Mouse (Mus musculus) MEL (cell line): Measurements from ENCODE around the gene Poldip2. TPM values are rescaled to one million over a fixed set of nuclear protein-coding genes. Genes with fewer than 3 reads are reported as not detected.

Source experiments
- DNase-seq: peaks from one replicate; pipeline ENCODE4 v3.0.0; 2011; ENCODE audit warnings: low read depth, low spot score
- H3K27ac ChIP-seq: 2 replicates; pipeline ENCODE4 v1.5.1; 2012; ENCODE audit warnings: low read depth, mild to moderate bottlenecking, control low read depth, low read length, moderate library complexity; ENCODE audit not compliant: control insufficient read depth
- H3K27me3 ChIP-seq, 2 experiments: fragments of 150-350 bp in 1 of 2; sonication (generic) in 1 of 2; 2 replicates each; pipeline ENCODE4 v1.6.1; 2012; ENCODE audit warnings: low read length in 2 of 2, mild to moderate bottlenecking in 2 of 2, improper control_type of control experiment in 1 of 2, moderate library complexity in 1 of 2; ENCODE audit not compliant: insufficient read depth in 2 of 2, control insufficient read depth in 1 of 2
- H3K36me3 ChIP-seq, 2 experiments: 2 replicates each; pipeline ENCODE4 v1.6.1; 2012 to 2014; ENCODE audit warnings: low read length in 2 of 2, improper control_type of control experiment in 1 of 2, inconsistent platforms in 1 of 2, mild to moderate bottlenecking in 1 of 2; ENCODE audit not compliant: insufficient read depth in 2 of 2, control insufficient read depth in 1 of 2
- H3K4me1 ChIP-seq, 2 experiments: fragments of 150-350 bp in 1 of 2; sonication (generic) in 1 of 2; 2 replicates each; pipeline ENCODE4 v1.6.1; 2012; ENCODE audit warnings: low read length in 2 of 2, improper control_type of control experiment in 1 of 2, mild to moderate bottlenecking in 1 of 2; ENCODE audit not compliant: insufficient read depth in 2 of 2, control insufficient read depth in 1 of 2
- H3K4me3 ChIP-seq, 2 experiments: fragments of 150-350 bp in 1 of 2; sonication (generic) in 1 of 2; 2 replicates each; pipeline ENCODE4 v1.5.1; 2012; ENCODE audit warnings: low read depth in 2 of 2, low read length in 2 of 2, mild to moderate bottlenecking in 2 of 2, moderate library complexity in 2 of 2, control low read depth in 1 of 2, improper control_type of control experiment in 1 of 2; ENCODE audit not compliant: control insufficient read depth in 1 of 2, insufficient read depth in 1 of 2
- H3K79me2 ChIP-seq: 2 replicates; pipeline ENCODE4 v1.6.1; 2012; ENCODE audit warnings: mild to moderate bottlenecking, low read length, moderate library complexity; ENCODE audit not compliant: control insufficient read depth, poor library complexity, insufficient read depth
- H3K9ac ChIP-seq: 2 replicates; pipeline ENCODE4 v1.6.1; 2012; ENCODE audit warnings: low read depth, mild to moderate bottlenecking, control low read depth, low read length, moderate library complexity; ENCODE audit not compliant: control insufficient read depth, poor library complexity, severe bottlenecking
- H3K9me3 ChIP-seq: fragments of 150-350 bp; sonication (generic); replicated peaks from 2 replicates; pipeline ENCODE4 v1.6.1; 2012; ENCODE audit warnings: mild to moderate bottlenecking, low read length, improper control_type of control experiment, moderate library complexity; ENCODE audit not compliant: insufficient read depth
- CHD2 ChIP-seq: IDR thresholded peaks from 2 replicates; pipeline ENCODE4 v1.6.1; 2011; ENCODE audit warnings: low read length, improper control_type of control experiment
- CTCF ChIP-seq, 3 experiments: IDR thresholded peaks in 2 of 3; conservative IDR thresholded peaks in 1 of 3; 2 replicates each; pipeline ENCODE4 v1.5.1; 2011 to 2012; ENCODE audit warnings: low read length in 3 of 3, low read depth in 2 of 3, mild to moderate bottlenecking in 2 of 3, improper control_type of control experiment in 1 of 3, inconsistent platforms in 1 of 3, mixed read lengths in 1 of 3, moderate library complexity in 1 of 3; ENCODE audit not compliant: control insufficient read depth in 1 of 3, insufficient read depth in 1 of 3, poor library complexity in 1 of 3, severe bottlenecking in 1 of 3
- E2F4 ChIP-seq: IDR thresholded peaks from 2 replicates; pipeline ENCODE4 v1.6.1; 2011; ENCODE audit warnings: low read depth, low read length, improper control_type of control experiment, borderline replicate concordance
- ELF1 ChIP-seq: IDR thresholded peaks from 2 replicates; pipeline ENCODE4 v1.6.1; 2014; ENCODE audit warnings: low read depth, mild to moderate bottlenecking, inconsistent platforms, low read length, improper control_type of control experiment, moderate library complexity
- EP300 ChIP-seq, 2 experiments: IDR thresholded peaks; 2 replicates each; pipeline ENCODE4 v1.6.1; 2011; ENCODE audit warnings: improper control_type of control experiment in 2 of 2, low read length in 2 of 2, low read depth in 1 of 2, mild to moderate bottlenecking in 1 of 2
- GABPA ChIP-seq: IDR thresholded peaks from 2 replicates; pipeline ENCODE4 v1.6.1; 2012; ENCODE audit warnings: low read depth, mild to moderate bottlenecking, inconsistent platforms, low read length, improper control_type of control experiment, moderate library complexity
- GATA1 ChIP-seq: IDR thresholded peaks from 2 replicates; pipeline ENCODE4 v1.6.1; 2011; ENCODE audit warnings: low read depth, low read length, improper control_type of control experiment
- HCFC1 ChIP-seq: IDR thresholded peaks from 2 replicates; pipeline ENCODE4 v1.6.1; 2012; ENCODE audit warnings: low read depth, mild to moderate bottlenecking, inconsistent platforms, low read length, improper control_type of control experiment, moderate library complexity
- JUND ChIP-seq: IDR thresholded peaks from 2 replicates; pipeline ENCODE4 v1.6.1; 2011; ENCODE audit warnings: low read depth, mild to moderate bottlenecking, improper control_type of control experiment, low read length
- MAX ChIP-seq: IDR thresholded peaks from 2 replicates; pipeline ENCODE4 v1.6.1; 2011; ENCODE audit warnings: low read length, improper control_type of control experiment
- MEF2A ChIP-seq: IDR thresholded peaks from 2 replicates; pipeline ENCODE4 v1.6.1; 2014; ENCODE audit warnings: low read depth, mild to moderate bottlenecking, inconsistent platforms, low read length, improper control_type of control experiment; ENCODE audit not compliant: poor library complexity, insufficient replicate concordance, severe bottlenecking; ENCODE audit errors: extremely low read depth
- MXI1 ChIP-seq: IDR thresholded peaks from 2 replicates; pipeline ENCODE4 v1.6.1; 2011; ENCODE audit warnings: mild to moderate bottlenecking, low read depth, low read length, improper control_type of control experiment
- NRF1 ChIP-seq: IDR thresholded peaks from 2 replicates; pipeline ENCODE4 v1.6.1; 2014; ENCODE audit warnings: low read depth, mild to moderate bottlenecking, inconsistent platforms, low read length, improper control_type of control experiment, moderate library complexity; ENCODE audit not compliant: poor library complexity, insufficient read depth, severe bottlenecking
- POLR2A ChIP-seq, 2 experiments: IDR thresholded peaks; 2 replicates each; pipeline ENCODE4 v1.6.1; 2011 to 2012; ENCODE audit warnings: low read length in 2 of 2, mild to moderate bottlenecking in 2 of 2, control low read depth in 1 of 2, improper control_type of control experiment in 1 of 2, low read depth in 1 of 2, moderate library complexity in 1 of 2; ENCODE audit not compliant: control insufficient read depth in 1 of 2, insufficient read depth in 1 of 2, poor library complexity in 1 of 2
- POLR2AphosphoS5 ChIP-seq: IDR thresholded peaks from 2 replicates; pipeline ENCODE4 v1.6.1; 2012; ENCODE audit warnings: low read depth, borderline replicate concordance, mild to moderate bottlenecking, inconsistent platforms, low read length, moderate library complexity, mixed read lengths
- RCOR1 ChIP-seq: IDR thresholded peaks from 2 replicates; pipeline ENCODE4 v1.6.1; 2012; ENCODE audit warnings: low read depth, mild to moderate bottlenecking, inconsistent platforms, low read length, improper control_type of control experiment
- TBP ChIP-seq: IDR thresholded peaks from 2 replicates; pipeline ENCODE4 v1.8.0; 2011; ENCODE audit warnings: low read depth, low read length, improper control_type of control experiment
- TCF12 ChIP-seq: IDR thresholded peaks from 2 replicates; pipeline ENCODE4 v1.6.1; 2014; ENCODE audit warnings: low read depth, mild to moderate bottlenecking, inconsistent platforms, low read length, improper control_type of control experiment, moderate library complexity
- UBTF ChIP-seq: IDR thresholded peaks from 2 replicates; pipeline ENCODE4 v1.6.1; 2012; ENCODE audit warnings: low read depth, mild to moderate bottlenecking, inconsistent platforms, low read length, improper control_type of control experiment, moderate library complexity, borderline replicate concordance; ENCODE audit not compliant: insufficient read depth
- ZKSCAN1 ChIP-seq: IDR thresholded peaks from 2 replicates; pipeline ENCODE4 v1.6.1; 2012; ENCODE audit warnings: low read depth, mild to moderate bottlenecking, inconsistent platforms, low read length, improper control_type of control experiment, moderate library complexity
- ZMIZ1 ChIP-seq: IDR thresholded peaks from 2 replicates; pipeline ENCODE4 v1.6.1; 2012; ENCODE audit warnings: low read depth, mild to moderate bottlenecking, inconsistent platforms, low read length, improper control_type of control experiment, moderate library complexity
- ZNF384 ChIP-seq: IDR thresholded peaks from 2 replicates; pipeline ENCODE4 v1.6.1; 2012; ENCODE audit warnings: low read depth, mild to moderate bottlenecking, inconsistent platforms, low read length, improper control_type of control experiment
- polyA plus RNA-seq, 2 experiments: library from polyadenylated mRNA; stranded (reverse) in 1 of 2; unstranded in 1 of 2; fragments of >175 nt in 1 of 2; fragments of >200 nt in 1 of 2; gene quantifications; 2 replicates each; pipeline versions ENCODE4 v1.2.1 to v1.2.4; 2012; ENCODE audit warnings: low replicate concordance in 2 of 2, low read depth in 1 of 2; ENCODE audit not compliant: insufficient read length in 2 of 2, insufficient read depth in 1 of 2, missing spikeins in 1 of 2
- total RNA-seq: library from RNA; depleted of rRNA; stranded (reverse); fragments of 300-350 nt; gene quantifications from 2 replicates; pipeline ENCODE4 v1.2.3, GENCODE M21; 2012

The Poldip2 gene
- total and polyA plus RNA-seq, 3 experiments: 166 to 260 (median 182) TPM

DNA sequence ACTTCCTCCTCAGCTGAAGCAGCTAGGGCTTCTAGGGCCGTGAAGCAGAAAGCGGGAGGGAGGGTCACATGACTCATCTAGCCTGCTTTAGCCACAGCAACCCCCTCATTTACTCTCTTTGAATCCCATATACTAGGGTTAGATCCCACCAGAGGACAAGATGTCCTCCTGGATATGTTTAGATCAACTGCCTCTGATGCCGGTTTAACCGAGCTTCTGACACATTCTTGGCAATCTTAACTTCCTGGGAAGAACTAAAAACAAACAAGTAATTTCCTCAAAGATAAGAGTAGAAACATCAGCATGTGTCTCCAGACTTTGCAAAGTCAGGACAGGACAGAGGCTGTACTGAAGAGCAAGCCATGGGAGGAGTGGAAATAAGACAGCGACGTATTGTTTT is 54.8 kb downstream of the Poldip2 start (continued):
- TF ChIP-seq POLR2AphosphoS5 (no peak), GATA1 (peak; percentile 81), MAX (peak; percentile 51), ZNF384 (no peak), E2F4 (no peak), POLR2A (IDR thresholded peaks at IDR 0.05; ENCODE audit: control insufficient read depth in 1 of 2, insufficient read depth in 1 of 2, low read depth in 1 of 2, low read length in 2 of 2, poor library complexity in 1 of 2) (no peak), MEF2A (no peak), ZKSCAN1 (no peak)

DNA sequence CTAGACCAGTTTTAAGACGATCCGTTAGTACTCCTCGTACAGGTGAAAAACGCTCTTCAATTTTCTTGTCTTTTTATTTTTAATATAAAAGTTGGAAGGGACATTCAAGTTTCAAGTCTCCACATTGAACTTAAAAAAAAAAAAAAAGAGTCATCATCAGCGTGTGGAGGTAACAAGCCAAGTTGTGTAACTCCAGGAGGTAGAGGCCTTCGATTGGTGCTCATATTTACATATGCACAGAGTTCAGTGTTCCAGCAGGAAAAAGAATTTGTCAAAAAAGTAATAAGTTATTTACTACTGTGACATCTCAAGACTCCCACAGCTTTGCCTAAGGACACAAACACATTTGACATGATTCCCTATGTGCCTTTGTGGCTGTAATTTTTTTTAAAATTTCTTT is 55.6 kb downstream of the Poldip2 start:
- no peak for TF ChIP-seq TCF12
- TF ChIP-seq POLR2AphosphoS5: no peak
- no peak for TF ChIP-seq ELF1
- TF ChIP-seq ZNF384: peak; percentile 54; the same call in 1 of the 2 replicates
- no peak for TF ChIP-seq HCFC1
- Histone ChIP-seq H3K36me3 (peaks cover 0 to 31% of the 10 kb centered on the region in 2 experiments), H3K27me3 (no peaks in the 10 kb centered on the region), H3K27ac (no peak overlapping the region), H3K79me2 (no peaks in the 10 kb centered on the region), H3K4me3 (no peak overlapping the region), H3K9ac (no peak overlapping the region), H3K4me1 (peaks cover 24 to 25% of the 10 kb centered on the region in 2 experiments), H3K9me3 (no peaks in the 10 kb centered on the region)
- DNase-seq: no peak

DNA sequence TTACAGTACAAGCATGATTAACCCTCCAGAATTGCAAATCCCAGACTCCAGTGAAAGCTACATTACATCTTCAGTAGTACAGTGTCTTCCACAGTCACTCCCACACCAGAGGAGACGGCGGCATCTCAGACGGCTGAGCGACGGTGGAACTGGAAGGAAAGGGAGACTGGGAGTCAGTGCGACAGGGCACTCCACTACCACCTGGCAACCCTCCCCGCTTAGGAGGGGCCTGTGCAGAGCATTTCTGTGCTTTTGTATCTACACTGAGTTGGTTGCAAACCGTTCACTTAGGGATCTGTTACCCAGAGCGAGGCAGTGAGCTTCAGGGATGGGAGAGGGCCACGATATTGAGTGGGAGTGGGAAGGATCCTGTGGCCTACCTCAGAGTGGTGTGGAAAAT is 56.8 kb downstream of the Poldip2 start:
- Histone ChIP-seq H3K27me3 (no peaks in the 10 kb centered on the region), H3K4me1 (peaks cover 24 to 28% of the 10 kb centered on the region in 2 experiments), H3K9ac (no peak overlapping the region), H3K4me3 (no peak overlapping the region), H3K9me3 (no peaks in the 10 kb centered on the region), H3K36me3 (peaks cover 0 to 31% of the 10 kb centered on the region in 2 experiments), H3K27ac (no peak overlapping the region), H3K79me2 (no peaks in the 10 kb centered on the region)
- no peak for TF ChIP-seq EP300 (IDR thresholded peaks at IDR 0.05; ENCODE audit: low read depth in 1 of 2, low read length in 2 of 2)
- no peak for TF ChIP-seq ELF1
- TF ChIP-seq MXI1: no peak
- TF ChIP-seq CTCF (IDR thresholded peaks at IDR 0.05 in 2 of 3, conservative IDR thresholded peaks at IDR 0.05 in 1 of 3; ENCODE audit: control insufficient read depth in 1 of 3, insufficient read depth in 1 of 3, low read depth in 2 of 3, low read length in 3 of 3, poor library complexity in 1 of 3, severe bottlenecking in 1 of 3): no peak
- TF ChIP-seq NRF1: no peak
- no peak for TF ChIP-seq TBP
- TF ChIP-seq POLR2A (IDR thresholded peaks at IDR 0.05; ENCODE audit: control insufficient read depth in 1 of 2, insufficient read depth in 1 of 2, low read depth in 1 of 2, low read length in 2 of 2, poor library complexity in 1 of 2): no peak
- no peak for TF ChIP-seq CHD2
- TF ChIP-seq UBTF: no peak
- TF ChIP-seq ZNF384: no peak
- TF ChIP-seq ZMIZ1: no peak
- no peak for TF ChIP-seq JUND
- no peak for TF ChIP-seq RCOR1
- TF ChIP-seq GABPA: no peak
- no peak for DNase-seq
